Mouse (Mus musculus): Measurements from ENCODE around the gene C2cd4d. TPM values are rescaled to one million over a fixed set of nuclear protein-coding genes. Genes with fewer than 3 reads are reported as not detected.

The C2cd4d gene
- polyA plus RNA-seq, 1 experiment from 2014 or later: 1.0 TPM

DNA sequence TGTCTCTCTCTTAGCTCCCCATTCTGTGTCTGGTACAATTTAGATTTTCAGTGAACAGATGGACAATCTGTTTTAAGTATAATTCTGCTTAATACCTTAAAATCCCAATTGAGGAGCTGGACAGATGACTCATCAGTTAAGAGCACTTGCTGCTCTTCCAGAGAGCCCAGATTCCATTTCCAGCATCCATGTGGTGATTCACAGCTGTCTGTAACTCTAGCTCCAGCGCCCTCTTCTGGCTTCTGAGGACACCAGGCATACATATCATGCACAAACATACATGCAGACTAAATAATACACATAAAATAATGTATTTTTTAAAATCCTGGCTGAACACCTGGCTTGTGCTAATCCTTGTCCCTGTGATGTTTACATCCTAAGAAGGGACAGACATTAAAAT, 1.4 kb upstream of the C2cd4d start:
- Histone ChIP-seq H3K27me3 (ENCODE audit: control insufficient read depth, insufficient read depth, low read length) (peaks cover 36% of the 10 kb centered on the region), H3K36me3 (ENCODE audit: control insufficient read depth, insufficient read depth, low read length) (no peaks in the 10 kb centered on the region), H3K9me3 (ENCODE audit: control insufficient read depth, low read length) (peaks cover 4% of the 10 kb centered on the region; the same call in 1 of the 2 replicates), H3K9ac (ENCODE audit: low read length) (no peak overlapping the region), H3K4me3 (ENCODE audit: low read depth, low read length) (no peak overlapping the region), H3K4me1 (ENCODE audit: control insufficient read depth, insufficient read depth, low read length) (no peaks in the 10 kb centered on the region), H3K4me2 (ENCODE audit: low read depth, severe bottlenecking) (no peak overlapping the region), H3K27ac (replicated peaks; ENCODE audit: low read depth, low read length) (no peak overlapping the region)
- 0% methylated on average over 1 of the region's 1 CpGs for WGBS
- ATAC-seq (ENCODE audit: insufficient number of reproducible peaks, low FRiP score, low TSS enrichment, low read depth) (no peak), DNase-seq (ENCODE audit: low spot score) (no peak)

DNA sequence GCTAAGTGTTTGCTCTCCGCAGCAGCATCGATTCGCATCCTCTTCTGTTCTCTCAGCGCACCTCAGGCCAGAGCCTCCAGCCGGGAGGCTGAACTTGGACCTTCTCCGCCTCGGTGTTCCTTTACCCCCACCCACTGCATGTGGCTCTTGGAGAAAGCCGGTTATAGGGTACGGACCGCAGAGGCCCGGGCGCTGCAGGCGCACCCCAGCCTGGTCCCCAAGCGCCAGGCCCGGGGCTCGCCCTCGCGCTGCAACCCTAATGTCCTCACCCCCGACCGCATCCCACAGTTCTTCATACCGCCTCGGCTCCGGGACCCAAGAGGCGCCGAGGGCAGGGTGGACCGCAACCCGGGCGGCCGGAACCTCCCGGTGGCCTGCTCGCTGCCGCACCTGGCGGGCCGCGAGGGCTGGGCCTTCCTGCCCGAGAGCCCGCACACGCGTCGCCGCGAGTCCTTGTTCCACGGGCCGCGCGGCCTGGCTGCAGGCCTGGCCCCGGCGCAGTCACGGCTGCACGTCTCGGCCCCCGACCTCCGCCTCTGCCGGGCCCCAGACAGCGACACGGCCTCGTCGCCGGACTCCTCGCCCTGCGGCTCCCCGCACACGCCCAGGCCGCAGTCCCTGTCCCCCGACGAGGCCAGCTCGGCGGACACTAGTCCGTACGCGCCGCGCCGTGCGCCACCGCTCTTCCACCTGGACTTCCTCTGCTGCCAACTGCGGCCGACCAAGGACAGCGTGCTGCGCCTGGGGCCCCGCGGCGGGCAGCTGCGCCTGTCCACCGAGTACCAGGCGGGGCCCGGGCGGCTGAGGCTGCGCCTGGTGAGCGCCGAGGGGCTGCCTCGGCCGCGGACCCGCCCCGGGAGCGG, 1.3 kb downstream of the C2cd4d start:
- Histone ChIP-seq H3K36me3 (ENCODE audit: control insufficient read depth, insufficient read depth, low read length) (no peaks in the 10 kb centered on the region), H3K27me3 (ENCODE audit: control insufficient read depth, insufficient read depth, low read length) (peaks cover 40% of the 10 kb centered on the region)

DNA sequence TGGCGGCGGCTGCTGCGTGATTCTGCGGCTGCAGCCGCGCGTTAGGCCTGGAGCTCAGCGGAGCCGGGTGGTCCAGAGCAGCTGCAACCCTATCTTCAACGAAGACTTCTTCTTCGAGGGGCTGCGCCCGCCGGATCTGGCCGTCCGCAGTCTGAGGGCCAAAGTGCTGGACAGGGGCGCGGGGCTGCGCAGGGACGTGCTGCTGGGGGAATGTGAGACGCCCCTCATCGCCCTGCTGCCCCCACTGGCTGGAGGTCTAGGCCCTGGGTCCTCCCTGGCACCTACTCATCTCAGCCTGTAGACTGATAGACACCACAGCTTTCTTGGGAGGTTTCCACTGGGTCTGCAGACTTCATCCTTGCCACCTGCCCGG, 1.9 kb downstream of the C2cd4d start:
- Histone ChIP-seq H3K27me3 (ENCODE audit: control insufficient read depth, insufficient read depth, low read length) (peaks cover 40% of the 10 kb centered on the region), H3K9me3 (ENCODE audit: control insufficient read depth, low read length) (peaks cover 4% of the 10 kb centered on the region; the same call in 1 of the 2 replicates), H3K36me3 (ENCODE audit: control insufficient read depth, insufficient read depth, low read length) (no peaks in the 10 kb centered on the region), H3K4me2 (ENCODE audit: low read depth, severe bottlenecking) (peak overlapping the region; percentile 92), H3K4me1 (ENCODE audit: control insufficient read depth, insufficient read depth, low read length) (no peaks in the 10 kb centered on the region), H3K9ac (ENCODE audit: low read length) (peak overlapping the region; percentile 76), H3K27ac (replicated peaks; ENCODE audit: low read depth, low read length) (no peak overlapping the region), H3K4me3 (ENCODE audit: low read depth, low read length) (peak overlapping the region; percentile 50)
- DNase-seq (ENCODE audit: low spot score) (peak; percentile 49), ATAC-seq (ENCODE audit: insufficient number of reproducible peaks, low FRiP score, low TSS enrichment, low read depth) (peak; percentile 7; the same call in 1 of the 2 replicates)
- WGBS: 4% methylated on average over 23 of the region's 23 CpGs

More for the DNA sequence above, 1.3 kb downstream of the C2cd4d start:
- H3K9me3 ChIP-seq (ENCODE audit: control insufficient read depth, low read length): peaks cover 4% of the 10 kb centered on the region; the same call in 1 of the 2 replicates
- ATAC-seq (ENCODE audit: insufficient number of reproducible peaks, low FRiP score, low TSS enrichment, low read depth) (peak; percentile 72; the same call in 1 of the 2 replicates), DNase-seq (ENCODE audit: low spot score) (peak; percentile 69)
- H3K9ac ChIP-seq (ENCODE audit: low read length): peak overlapping the region; percentile 76
- peak overlapping the region; percentile 50 for H3K4me3 ChIP-seq (ENCODE audit: low read depth, low read length)
- no peaks in the 10 kb centered on the region for H3K4me1 ChIP-seq (ENCODE audit: control insufficient read depth, insufficient read depth, low read length)
- H3K4me2 ChIP-seq (ENCODE audit: low read depth, severe bottlenecking): peak overlapping the region; percentile 92
- H3K27ac ChIP-seq (replicated peaks; ENCODE audit: low read depth, low read length): no peak overlapping the region
- 4% methylated on average over 97 of the region's 97 CpGs for WGBS

DNA sequence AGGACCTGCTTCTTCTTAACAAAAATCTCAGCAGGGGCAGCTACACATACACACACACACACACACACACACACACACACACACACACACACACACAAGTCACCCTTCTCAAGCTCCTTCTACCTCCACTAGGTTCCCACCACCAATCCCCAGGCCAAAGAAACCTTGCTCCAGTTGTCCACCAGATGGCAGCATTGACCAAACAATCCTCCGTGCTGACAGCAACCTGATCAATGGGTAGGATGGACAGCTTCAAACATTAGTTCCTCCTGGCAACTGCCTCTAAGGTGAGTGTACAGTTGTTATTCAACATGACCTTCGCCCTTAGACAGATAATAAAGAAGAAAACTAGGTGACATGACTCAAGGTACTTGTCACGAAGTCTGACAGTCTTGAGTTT, 4.5 kb downstream of the C2cd4d start:
- no peak overlapping the region for H3K9ac ChIP-seq (ENCODE audit: low read length)
- no peaks in the 10 kb centered on the region for H3K36me3 ChIP-seq (ENCODE audit: control insufficient read depth, insufficient read depth, low read length)
- ATAC-seq (ENCODE audit: insufficient number of reproducible peaks, low FRiP score, low TSS enrichment, low read depth): no peak
- peaks cover 4% of the 10 kb centered on the region; the same call in 1 of the 2 replicates for H3K9me3 ChIP-seq (ENCODE audit: control insufficient read depth, low read length)
- WGBS: 18% methylated on average over 3 of the region's 3 CpGs
- H3K4me3 ChIP-seq (ENCODE audit: low read depth, low read length): no peak overlapping the region
- no peak overlapping the region for H3K4me2 ChIP-seq (ENCODE audit: low read depth, severe bottlenecking)
- H3K27me3 ChIP-seq (ENCODE audit: control insufficient read depth, insufficient read depth, low read length): peaks cover 37% of the 10 kb centered on the region
- peaks cover 4% of the 10 kb centered on the region; the same call in 1 of the 2 replicates for H3K4me1 ChIP-seq (ENCODE audit: control insufficient read depth, insufficient read depth, low read length)
- no peak overlapping the region for H3K27ac ChIP-seq (replicated peaks; ENCODE audit: low read depth, low read length)
- peak; percentile 85 for DNase-seq (ENCODE audit: low spot score)

DNA sequence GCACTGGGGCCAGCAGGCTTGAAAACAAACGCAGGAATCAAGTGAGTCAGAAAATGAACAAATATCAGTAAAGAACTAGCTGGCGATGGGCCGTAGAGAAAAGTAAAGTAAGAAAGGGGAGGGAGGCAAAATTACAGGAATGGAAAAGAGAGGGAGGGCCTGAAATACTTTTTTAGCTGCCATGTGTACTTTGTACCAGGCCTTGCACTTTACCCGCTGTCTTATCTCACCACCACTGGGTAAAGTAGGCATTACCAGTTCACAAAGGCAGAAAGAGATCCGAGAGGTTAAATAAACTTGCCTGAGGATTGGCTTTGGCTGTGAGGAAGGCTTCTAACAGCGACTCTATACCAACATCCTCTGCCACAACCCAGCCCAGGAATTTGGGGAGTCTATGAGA, 5.3 kb downstream of the C2cd4d start:
- peaks cover 4% of the 10 kb centered on the region; the same call in 1 of the 2 replicates for H3K9me3 ChIP-seq (ENCODE audit: control insufficient read depth, low read length)
- ATAC-seq (ENCODE audit: insufficient number of reproducible peaks, low FRiP score, low TSS enrichment, low read depth) (no peak), DNase-seq (ENCODE audit: low spot score) (no peak)
- H3K27ac ChIP-seq (replicated peaks; ENCODE audit: low read depth, low read length): no peak overlapping the region
- H3K27me3 ChIP-seq (ENCODE audit: control insufficient read depth, insufficient read depth, low read length): peaks cover 30% of the 10 kb centered on the region
- H3K4me2 ChIP-seq (ENCODE audit: low read depth, severe bottlenecking): no peak overlapping the region
- peaks cover 6% of the 10 kb centered on the region; the same call in 1 of the 2 replicates for H3K4me1 ChIP-seq (ENCODE audit: control insufficient read depth, insufficient read depth, low read length)
- 89% methylated on average over 6 of the region's 6 CpGs for WGBS
- H3K9ac ChIP-seq (ENCODE audit: low read length): no peak overlapping the region
- no peak overlapping the region for H3K4me3 ChIP-seq (ENCODE audit: low read depth, low read length)
- H3K36me3 ChIP-seq (ENCODE audit: control insufficient read depth, insufficient read depth, low read length): no peaks in the 10 kb centered on the region

DNA sequence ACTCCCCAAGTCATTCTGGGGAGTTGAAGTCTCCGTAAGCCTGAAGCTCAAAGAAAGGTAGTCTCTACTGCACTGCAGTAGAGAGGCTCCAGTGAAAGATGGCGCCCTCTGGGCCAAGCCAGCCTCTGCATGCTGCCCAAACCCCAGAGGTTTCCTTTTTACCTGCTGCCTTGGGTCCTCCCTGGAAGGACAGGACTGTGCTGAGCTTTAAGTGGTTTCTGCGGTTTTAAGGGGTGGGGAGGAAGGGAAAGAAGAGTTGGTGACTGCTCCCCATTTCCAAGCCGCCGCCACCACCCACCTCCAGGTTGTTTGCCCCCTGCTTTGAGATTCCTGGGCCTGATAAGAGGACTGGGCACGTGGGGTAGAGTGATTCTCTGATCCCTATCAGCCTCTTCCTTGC, 6.4 kb downstream of the C2cd4d start:
- DNase-seq (ENCODE audit: low spot score) (no peak), ATAC-seq (ENCODE audit: insufficient number of reproducible peaks, low FRiP score, low TSS enrichment, low read depth) (no peak)
- H3K27ac ChIP-seq (replicated peaks; ENCODE audit: low read depth, low read length): no peak overlapping the region
- 54% methylated on average over 6 of the region's 6 CpGs for WGBS
- H3K9ac ChIP-seq (ENCODE audit: low read length): no peak overlapping the region
- no peaks in the 10 kb centered on the region for H3K9me3 ChIP-seq (ENCODE audit: control insufficient read depth, low read length)
- no peaks in the 10 kb centered on the region for H3K36me3 ChIP-seq (ENCODE audit: control insufficient read depth, insufficient read depth, low read length)
- peaks cover 14% of the 10 kb centered on the region; the same call in 1 of the 2 replicates for H3K4me1 ChIP-seq (ENCODE audit: control insufficient read depth, insufficient read depth, low read length)
- H3K4me3 ChIP-seq (ENCODE audit: low read depth, low read length): no peak overlapping the region
- H3K27me3 ChIP-seq (ENCODE audit: control insufficient read depth, insufficient read depth, low read length): peaks cover 21% of the 10 kb centered on the region
- H3K4me2 ChIP-seq (ENCODE audit: low read depth, severe bottlenecking): no peak overlapping the region

DNA sequence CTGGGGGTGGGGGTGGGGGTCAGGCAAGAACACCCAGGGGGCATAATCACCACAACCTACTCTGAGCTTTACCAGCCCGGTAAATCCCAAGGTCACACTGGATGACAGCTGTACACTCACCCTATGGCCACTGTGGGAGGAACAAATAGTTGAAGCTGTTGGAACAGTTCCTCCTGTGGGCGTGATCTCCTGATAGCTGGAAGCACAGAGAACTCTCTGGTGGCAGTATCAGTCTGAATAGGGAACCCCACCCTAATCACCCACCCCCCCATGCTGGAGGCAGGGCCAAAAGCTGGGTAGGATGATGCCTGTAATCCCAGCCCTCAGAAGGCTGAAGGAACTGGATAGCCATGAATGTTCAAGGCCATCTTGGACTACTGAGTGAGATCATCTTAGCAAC, 7.5 kb downstream of the C2cd4d start:
- Histone ChIP-seq H3K27ac (replicated peaks; ENCODE audit: low read depth, low read length) (no peak overlapping the region), H3K9ac (ENCODE audit: low read length) (no peak overlapping the region), H3K4me2 (ENCODE audit: low read depth, severe bottlenecking) (no peak overlapping the region), H3K9me3 (ENCODE audit: control insufficient read depth, low read length) (no peaks in the 10 kb centered on the region), H3K27me3 (ENCODE audit: control insufficient read depth, insufficient read depth, low read length) (peaks cover 11% of the 10 kb centered on the region; the same call in 1 of the 2 replicates), H3K4me3 (ENCODE audit: low read depth, low read length) (no peak overlapping the region), H3K4me1 (ENCODE audit: control insufficient read depth, insufficient read depth, low read length) (peaks cover 15% of the 10 kb centered on the region; the same call in 1 of the 2 replicates), H3K36me3 (ENCODE audit: control insufficient read depth, insufficient read depth, low read length) (no peaks in the 10 kb centered on the region)
- ATAC-seq (ENCODE audit: insufficient number of reproducible peaks, low FRiP score, low TSS enrichment, low read depth): no peak
- 65% methylated on average over 2 of the region's 2 CpGs for WGBS
- DNase-seq (ENCODE audit: low spot score): no peak

DNA sequence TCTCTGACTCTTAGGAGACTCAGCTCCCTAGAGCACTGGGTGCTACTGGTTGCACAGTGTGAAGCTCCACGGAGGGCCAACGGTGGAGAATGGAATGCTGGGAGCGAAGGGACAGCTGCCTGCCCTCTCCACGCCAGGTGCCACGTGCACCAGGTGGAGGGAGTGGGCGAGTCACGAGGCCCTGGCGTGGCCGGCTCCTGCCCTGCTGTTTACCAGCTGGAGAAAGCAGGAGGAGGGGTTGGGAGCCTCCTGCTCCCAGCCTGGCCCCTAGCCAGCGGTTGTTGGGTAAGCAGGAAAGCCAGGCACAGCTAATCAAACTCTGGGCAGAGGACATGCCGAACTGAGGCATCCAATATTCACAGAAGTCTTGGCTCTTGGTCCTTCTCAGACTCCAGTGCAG, 9.4 kb downstream of the C2cd4d start:
- no peak overlapping the region for H3K4me3 ChIP-seq (ENCODE audit: low read depth, low read length)
- WGBS: 4% methylated on average over 11 of the region's 11 CpGs

More for the DNA sequence above, 9.4 kb downstream of the C2cd4d start:
- Histone ChIP-seq H3K36me3 (ENCODE audit: control insufficient read depth, insufficient read depth, low read length) (no peaks in the 10 kb centered on the region), H3K27me3 (ENCODE audit: control insufficient read depth, insufficient read depth, low read length) (0 out of 2 replicates have a peak, but pooled peaks cover 2% of the 10 kb centered on the region), H3K27ac (replicated peaks; ENCODE audit: low read depth, low read length) (no peak overlapping the region), H3K9ac (ENCODE audit: low read length) (no peak overlapping the region), H3K9me3 (ENCODE audit: control insufficient read depth, low read length) (no peaks in the 10 kb centered on the region), H3K4me1 (ENCODE audit: control insufficient read depth, insufficient read depth, low read length) (peaks cover 15% of the 10 kb centered on the region; the same call in 1 of the 2 replicates), H3K4me2 (ENCODE audit: low read depth, severe bottlenecking) (peak overlapping the region; percentile 7; the same call in 1 of the 2 replicates)
- DNase-seq (ENCODE audit: low spot score) (peak; percentile 52), ATAC-seq (ENCODE audit: insufficient number of reproducible peaks, low FRiP score, low TSS enrichment, low read depth) (no peak)

Data from limb, embryonic 11.5 days (tissue).